ENCODE assay signal across 17 mouse cellular contexts in the genomic region with DNA sequence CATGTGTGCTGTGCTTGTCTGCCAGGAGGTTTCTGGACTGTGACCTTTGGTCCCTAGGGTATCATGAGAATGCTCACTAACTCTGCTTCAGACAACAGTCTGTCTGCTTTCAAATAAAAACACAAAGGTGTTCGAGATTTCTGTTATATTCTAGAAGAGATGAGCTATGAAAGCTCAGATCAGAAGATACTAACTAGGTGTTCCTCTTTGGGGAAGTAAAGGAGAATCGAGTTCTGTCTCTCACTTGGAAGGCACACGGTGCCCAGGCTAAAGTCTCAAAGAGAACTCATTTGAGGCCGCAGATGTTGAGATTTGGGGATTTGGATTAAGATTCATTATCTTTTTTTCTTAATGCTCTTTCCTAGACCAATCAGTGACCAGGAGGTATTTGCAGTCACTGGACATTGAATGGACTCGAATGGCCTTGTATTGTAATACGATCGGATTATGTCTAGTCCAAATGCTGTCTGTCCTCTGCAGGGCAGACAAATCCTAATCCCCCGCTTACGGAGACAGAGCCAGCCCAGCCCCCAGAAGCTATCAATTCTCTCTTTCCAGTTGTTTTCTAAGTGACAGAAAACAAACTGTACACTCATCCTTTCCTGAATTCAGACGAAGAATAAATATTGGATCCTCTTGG. TPM values are rescaled to one million over a fixed set of nuclear protein-coding genes. Genes with fewer than 3 reads are reported as not detected.
DNase-seq lines count a peak whose midpoint lies in the region; ATAC-seq and TF ChIP-seq lines count a peak whose summit lies in the region.
"Had no signal": no experiment of that assay in that cellular context is flagged by ENCODE, and none has a peak within 500 bp of the region (broad histone marks: within the 10 kb centered on the region; RNA-seq: fewer than 3 reads in every experiment).

No protein-coding gene starts in this region.

- H3K27me3 ChIP-seq in kidney, adult 2 months (replicated peaks; ENCODE audit: control insufficient read depth, insufficient read depth, low read length): no peaks in the 10 kb centered on the region
- no peaks in the 10 kb centered on the region for H3K27me3 ChIP-seq in kidney, embryonic 16.5 days (ENCODE audit: insufficient read depth, low read length)
- H3K27me3 ChIP-seq in midbrain, postnatal 0 days (ENCODE audit: insufficient read depth, low read length): no peaks in the 10 kb centered on the region
- no peaks in the 10 kb centered on the region for H3K27me3 ChIP-seq in heart, embryonic 11.5 days (ENCODE audit: control insufficient read depth, insufficient read depth, low read length)
- H3K27me3 ChIP-seq: liver, embryonic 13.5 days; neural tube, embryonic 13.5 days had no signal

- H3K36me3 ChIP-seq in kidney, adult 2 months (ENCODE audit: control insufficient read depth, insufficient read depth, low read length): no peaks in the 10 kb centered on the region
- H3K36me3 ChIP-seq in kidney, embryonic 16.5 days (ENCODE audit: insufficient read depth, low read length): no peaks in the 10 kb centered on the region
- no peaks in the 10 kb centered on the region for H3K36me3 ChIP-seq in midbrain, postnatal 0 days (ENCODE audit: insufficient read depth, low read length)
- H3K36me3 ChIP-seq in heart, embryonic 11.5 days (ENCODE audit: control insufficient read depth, insufficient read depth, low read length): no peaks in the 10 kb centered on the region
- H3K36me3 ChIP-seq: liver, embryonic 13.5 days; neural tube, embryonic 13.5 days had no signal

- no peak overlapping the region for H3K9ac ChIP-seq in kidney, embryonic 16.5 days (replicated peaks; ENCODE audit: low read length)
- no peak overlapping the region for H3K9ac ChIP-seq in midbrain, postnatal 0 days (replicated peaks; ENCODE audit: low read length, poor library complexity, severe bottlenecking)
- H3K9ac ChIP-seq in heart, embryonic 11.5 days (ENCODE audit: low read depth, low read length): no peak overlapping the region
- H3K9ac ChIP-seq: liver, embryonic 13.5 days; neural tube, embryonic 13.5 days had no signal

- no peaks in the 10 kb centered on the region for H3K9me3 ChIP-seq in kidney, embryonic 16.5 days (ENCODE audit: low read length)
- no peaks in the 10 kb centered on the region for H3K9me3 ChIP-seq in midbrain, postnatal 0 days (ENCODE audit: low read length)
- no peaks in the 10 kb centered on the region for H3K9me3 ChIP-seq in heart, embryonic 11.5 days (replicated peaks; ENCODE audit: control insufficient read depth, low read length)
- H3K9me3 ChIP-seq: liver, embryonic 13.5 days; neural tube, embryonic 13.5 days had no signal

- ATAC-seq in kidney, embryonic 16.5 days (ENCODE audit: low FRiP score, low TSS enrichment): peak; percentile 44; the same call in 1 of the 2 replicates
- ATAC-seq in midbrain, postnatal 0 days (ENCODE audit: low FRiP score): no peak
- no peak for ATAC-seq in heart, embryonic 11.5 days (replicated peaks; ENCODE audit: insufficient number of reproducible peaks, low FRiP score, low TSS enrichment)
- ATAC-seq: CD4-positive, CD25-positive, alpha-beta regulatory T cell, adult 4 months; hindbrain, embryonic 16.5 days; lung, postnatal 0 days had no signal

- TF ChIP-seq POLR2A in kidney, adult 2 months (IDR thresholded peaks at IDR 0.05; ENCODE audit: low read depth, low read length): no peak

- no peak overlapping the region for H3K4me3 ChIP-seq in kidney, adult 2 months (ENCODE audit: insufficient read depth, low read depth, low read length)
- no peak overlapping the region for H3K4me3 ChIP-seq in kidney, embryonic 16.5 days (ENCODE audit: low read length)
- H3K4me3 ChIP-seq in midbrain, postnatal 0 days (ENCODE audit: low read depth, low read length): no peak overlapping the region
- H3K4me3 ChIP-seq in heart, embryonic 11.5 days (ENCODE audit: low read depth, low read length): no peak overlapping the region
- H3K4me3 ChIP-seq: liver, embryonic 13.5 days; neural tube, embryonic 13.5 days had no signal

- no peak for TF ChIP-seq CTCF in kidney, adult 2 months (conservative IDR thresholded peaks at IDR 0.05; ENCODE audit: insufficient read depth, insufficient read length, low read depth, low read length)
- TF ChIP-seq CTCF in midbrain, postnatal 0 days (IDR thresholded peaks at IDR 0.05): no peak

- H3K27ac ChIP-seq in kidney, adult 2 months (ENCODE audit: insufficient read depth, low read depth, low read length): peak overlapping the region; percentile 45; the same call in 1 of the 2 replicates
- H3K27ac ChIP-seq in kidney, embryonic 16.5 days (ENCODE audit: low read length): peak overlapping the region; percentile 67
- H3K27ac ChIP-seq in midbrain, postnatal 0 days (ENCODE audit: low read depth, low read length): no peak overlapping the region
- H3K27ac ChIP-seq in heart, embryonic 11.5 days (ENCODE audit: low read depth, low read length): no peak overlapping the region
- H3K27ac ChIP-seq: liver, embryonic 13.5 days; neural tube, embryonic 13.5 days had no signal

- WGBS in kidney, adult 2 months: 38% methylated on average over 10 of the region's 10 CpGs
- WGBS in kidney, embryonic 16.5 days: 31% methylated on average over 10 of the region's 10 CpGs
- WGBS in midbrain, postnatal 0 days: 22% methylated on average over 10 of the region's 10 CpGs
- 80% methylated on average over 10 of the region's 10 CpGs for WGBS in heart, embryonic 11.5 days (ENCODE audit: insufficient replicate concordance)

- H3K4me2 ChIP-seq in kidney, embryonic 16.5 days (replicated peaks; ENCODE audit: low read depth, low read length): peak overlapping the region; percentile 29
- H3K4me2 ChIP-seq in midbrain, postnatal 0 days (ENCODE audit: low read depth, low read length, poor library complexity, severe bottlenecking): peak overlapping the region; percentile 9; the same call in 1 of the 2 replicates
- no peak overlapping the region for H3K4me2 ChIP-seq in heart, embryonic 11.5 days
- H3K4me2 ChIP-seq: liver, embryonic 13.5 days; neural tube, embryonic 13.5 days had no signal

- H3K4me1 ChIP-seq in kidney, adult 2 months (ENCODE audit: control insufficient read depth, insufficient read depth, low read length): no peaks in the 10 kb centered on the region
- H3K4me1 ChIP-seq in kidney, embryonic 16.5 days (ENCODE audit: insufficient read depth, low read length): peaks cover 21% of the 10 kb centered on the region
- no peaks in the 10 kb centered on the region for H3K4me1 ChIP-seq in midbrain, postnatal 0 days (ENCODE audit: insufficient read depth, low read length)
- H3K4me1 ChIP-seq in heart, embryonic 11.5 days (ENCODE audit: control insufficient read depth, insufficient read depth, low read length): no peaks in the 10 kb centered on the region
- H3K4me1 ChIP-seq: liver, embryonic 13.5 days had no signal

- DNase-seq in kidney, adult 2 months: peak; percentile 53
- DNase-seq in kidney, adult 18-20 months: no peak
- peak; percentile 28 for DNase-seq in embryo, embryonic 9.5 days (ENCODE audit: extremely low spot score)
- no peak for DNase-seq in midbrain, postnatal 0 days (ENCODE audit: low spot score)
- no peak for DNase-seq in urinary bladder, postnatal 36 days (ENCODE audit: low spot score in 2 of 2)
- DNase-seq: heart, postnatal 14 days; liver, embryonic 13.5 days; thymus, postnatal 14 days had no signal

RNA-seq across cellular contexts. Expression of gene Zfp385b, which starts 42.3 kb away (rescaled TPM):
- polyA plus RNA-seq in kidney, adult 2 months (2012; rRNA removed): 10.5 and 12.9 TPM in 2 replicates
- polyA plus RNA-seq in kidney, embryonic 16.5 days (2015; fragmentation: Nextera tagmentation; extraction: Ambion mirVana): 6.8 and 6.9 TPM in 2 replicates
- total RNA-seq in midbrain, postnatal 0 days (2014; rRNA removed): 11.8 and 12.3 TPM in 2 replicates
- 16.6 and 17.6 TPM in 2 replicates for polyA plus RNA-seq in midbrain, postnatal 0 days (2015; fragmentation: Nextera tagmentation; extraction: Ambion mirVana)
- polyA plus RNA-seq in heart, embryonic 11.5 days (2014; fragmentation: Nextera tagmentation; extraction: Ambion mirVana): 3.2 and 3.8 TPM in 2 replicates
- total RNA-seq: MEL; monocyte, adult 5-6 weeks had no signal
- polyA plus RNA-seq: spleen, adult 2 months had no signal

Comparison
In these comparisons a context has a peak if more than half of its experiments do, and no peak if none do; other contexts are left out.
1. DNase-seq: peak in kidney, adult 2 months (single experiment) and embryo, embryonic 9.5 days (single experiment); none in kidney, adult 18-20 months (single experiment), midbrain, postnatal 0 days (single experiment) and urinary bladder, postnatal 36 days (0 of 2).
2. H3K27ac ChIP-seq: peak in kidney, adult 2 months (single experiment) and kidney, embryonic 16.5 days (single experiment); none in midbrain, postnatal 0 days (single experiment) and heart, embryonic 11.5 days (single experiment).